Mouse (Mus musculus) kidney, postnatal 25 days (tissue): Measurements from ENCODE around the gene Smtn.

Experiments used
- DNase-seq, 2 experiments: peaks; one replicate each; pipeline ENCODE4 v3.0.0; 2021; ENCODE audit warnings: mixed read lengths in 2 of 2

The Smtn gene

GRCm38 (mm10) chr11:3509181-3510085 is 31.0 kb downstream of the Smtn start:
- DNase-seq: peak; percentile 43 to 74

GRCm38 (mm10) chr11:3508226-3508625 is 32.2 kb downstream of the Smtn start:
- DNase-seq: no peak

- DNase-seq: no peak
These were observed 36.4 kb downstream of the Smtn start for GRCm38 (mm10) chr11:3503755-3504693.

- DNase-seq: no peak
These were observed 37.8 kb downstream of the Smtn start for GRCm38 (mm10) chr11:3502459-3503072.

- DNase-seq: peak in 1 of 2 experiments; percentile 62
These were observed 38.4 kb downstream of the Smtn start for GRCm38 (mm10) chr11:3502057-3502456.

- no peak for DNase-seq
These were observed 43.1 kb downstream of the Smtn start for GRCm38 (mm10) chr11:3497296-3497695.

GRCm38 (mm10) chr11:3496756-3497155 is 43.7 kb downstream of the Smtn start:
- DNase-seq: peak; percentile 71 to 86

- DNase-seq: no peak
These were observed 44.9 kb downstream of the Smtn start for GRCm38 (mm10) chr11:3495496-3495895.

- DNase-seq: no peak
These were observed 45.6 kb downstream of the Smtn start for GRCm38 (mm10) chr11:3494857-3495256.

GRCm38 (mm10) chr11:3492748-3493147 is 47.7 kb downstream of the Smtn start:
- DNase-seq: no peak

- DNase-seq: no peak
These were observed 51.4 kb downstream of the Smtn start for GRCm38 (mm10) chr11:3489036-3489435.

GRCm38 (mm10) chr11:3487952-3488570 is 52.4 kb downstream of the Smtn start, which contains the start of gene Pla2g3:
Gene Pla2g3, plus strand, starts transcription at chr11:3488284.
- no peak for DNase-seq

GRCm38 (mm10) chr11:3486349-3486748 is 54.1 kb downstream of the Smtn start:
- no peak for DNase-seq

- no peak for DNase-seq
These were observed 56.3 kb downstream of the Smtn start for GRCm38 (mm10) chr11:3483980-3484642.

GRCm38 (mm10) chr11:3475489-3475888 is 64.9 kb downstream of the Smtn start:
- no peak for DNase-seq

- DNase-seq: peak; percentile 54 to 55
These were observed 65.8 kb downstream of the Smtn start for GRCm38 (mm10) chr11:3474480-3475115.

- peak; percentile 89 to 95 for DNase-seq
These were observed 67.9 kb downstream of the Smtn start for GRCm38 (mm10) chr11:3472484-3472883.

- DNase-seq: peak; percentile 60 to 81
These were observed 69.0 kb downstream of the Smtn start for GRCm38 (mm10) chr11:3471448-3471850.
